Mouse (Mus musculus) heart, postnatal 36 days (tissue): ENCODE results near the gene Prdm16. TPM values are rescaled to one million over a fixed set of nuclear protein-coding genes. Genes with fewer than 3 reads are reported as not detected.

Experiments used
- DNase-seq, 2 experiments: peaks; one replicate each; pipeline ENCODE4 v3.0.0; 2021 to 2022
- intact Hi-C: fragments of 180-260 bp; cut with DNase I; formaldehyde crosslinking; loops from one replicate; pipeline ENCODE4 v1.15.1; 2025
- total RNA-seq, 2 experiments: library from RNA; stranded (reverse); gene quantifications; 2 replicates each; pipeline ENCODE4 v1.2.3; 2021

The Prdm16 gene
- total RNA-seq, 2 experiments from 2014 or later = 11.7 to 13.8 TPM

- intact Hi-C loops = no loop called here
- DNase-seq = no peak
Measured at GRCm38 (mm10) chr4:154569845-154570244, 66.8 kb downstream of the Prdm16 start.

GRCm38 (mm10) chr4:154568798-154569197 lies 67.9 kb downstream of the Prdm16 start:
- intact Hi-C loops = no loop called here
- DNase-seq = no peak

DNA sequence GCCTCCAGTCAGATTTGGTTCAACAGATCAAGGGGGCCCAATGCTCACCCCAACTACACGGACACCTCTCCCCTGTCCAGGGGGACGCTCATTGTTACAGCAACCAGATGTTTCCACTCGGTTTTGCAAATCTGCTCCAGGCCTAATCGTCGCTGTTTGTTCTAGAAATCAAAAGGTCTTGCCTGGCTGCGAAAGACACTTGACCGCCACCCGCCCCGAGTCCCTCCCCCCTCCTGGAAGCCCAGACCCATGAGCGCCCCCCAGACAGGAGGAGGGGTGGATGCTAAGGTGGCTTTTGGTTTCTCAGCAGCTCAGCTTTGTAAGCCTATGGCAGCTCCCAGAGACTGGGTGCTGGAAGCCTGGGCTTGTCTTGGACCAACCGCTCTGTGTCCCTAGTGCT lies 68.7 kb downstream of the Prdm16 start:
- intact Hi-C loops = no loop called here
- DNase-seq = no peak

GRCm38 (mm10) chr4:154563201-154563600 lies 73.5 kb downstream of the Prdm16 start:
- DNase-seq = no peak
- intact Hi-C loops = no loop called here

GRCm38 (mm10) chr4:154558041-154558440 lies 78.6 kb downstream of the Prdm16 start:
- intact Hi-C loops = no loop called here
- no peak for DNase-seq

- intact Hi-C loops = no loop called here
- no peak for DNase-seq
Measured at GRCm38 (mm10) chr4:154557168-154557567, 79.5 kb downstream of the Prdm16 start.

- DNase-seq = no peak
- intact Hi-C loops = no loop called here
Measured at GRCm38 (mm10) chr4:154556418-154556817, 80.3 kb downstream of the Prdm16 start.

- DNase-seq = peak; percentile 14 to 27
Measured at GRCm38 (mm10) chr4:154549961-154550393, 86.7 kb downstream of the Prdm16 start.

DNA sequence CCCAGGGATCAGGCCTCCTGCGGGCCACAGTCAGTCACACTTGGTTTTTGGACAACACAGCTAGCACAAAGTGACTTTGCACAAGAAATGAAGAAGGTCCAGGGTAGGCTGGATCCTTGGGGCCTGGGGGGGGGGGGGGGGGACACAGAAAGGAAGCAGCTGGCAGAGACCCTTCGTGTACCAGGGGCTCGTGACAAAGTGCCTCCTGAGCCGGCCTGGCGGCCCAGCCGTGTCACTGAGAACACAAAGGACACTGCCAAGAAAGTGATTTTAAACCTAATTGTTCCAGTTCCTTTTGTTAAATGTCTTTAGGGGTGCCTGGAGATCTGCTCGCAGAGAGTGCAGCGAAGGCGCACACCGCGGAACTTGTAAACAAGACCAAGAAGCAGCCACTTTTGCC lies 87.2 kb downstream of the Prdm16 start:
- no peak for DNase-seq
- intact Hi-C loops = no loop called here

More at GRCm38 (mm10) chr4:154549961-154550393, 86.7 kb downstream of the Prdm16 start:
- intact Hi-C loops = no loop called here

GRCm38 (mm10) chr4:154547176-154547855 lies 89.4 kb downstream of the Prdm16 start:
- DNase-seq = peak; percentile 13 to 19
- intact Hi-C loops = no loop called here

GRCm38 (mm10) chr4:154545296-154545695 lies 91.4 kb downstream of the Prdm16 start:
- DNase-seq = no peak
- intact Hi-C loops = no loop called here

DNA sequence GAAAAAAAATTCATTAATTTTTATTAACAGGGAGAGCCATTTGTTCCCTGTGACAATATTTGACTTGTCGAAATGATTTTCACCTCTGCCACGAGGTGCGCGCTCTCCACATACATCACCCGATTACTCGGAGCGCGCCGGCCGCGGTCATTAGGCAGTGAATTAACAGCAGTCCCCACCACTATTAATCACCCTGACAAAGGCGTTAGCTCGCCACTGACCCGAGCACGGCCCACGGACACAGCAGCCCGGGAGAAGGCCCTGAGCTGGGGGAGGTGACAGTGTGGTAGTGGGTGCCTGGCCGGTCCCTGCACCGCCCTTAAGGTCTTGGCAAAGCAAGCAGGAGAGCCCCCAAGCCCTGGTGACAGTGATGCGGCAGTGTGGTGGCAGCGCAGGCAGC lies 92.8 kb downstream of the Prdm16 start:
- no peak for DNase-seq
- intact Hi-C loops = loop anchor here (5.0 kb wide), 1 partner anchor 93 kb away; the partner anchor contains the start of gene Prdm16

DNA sequence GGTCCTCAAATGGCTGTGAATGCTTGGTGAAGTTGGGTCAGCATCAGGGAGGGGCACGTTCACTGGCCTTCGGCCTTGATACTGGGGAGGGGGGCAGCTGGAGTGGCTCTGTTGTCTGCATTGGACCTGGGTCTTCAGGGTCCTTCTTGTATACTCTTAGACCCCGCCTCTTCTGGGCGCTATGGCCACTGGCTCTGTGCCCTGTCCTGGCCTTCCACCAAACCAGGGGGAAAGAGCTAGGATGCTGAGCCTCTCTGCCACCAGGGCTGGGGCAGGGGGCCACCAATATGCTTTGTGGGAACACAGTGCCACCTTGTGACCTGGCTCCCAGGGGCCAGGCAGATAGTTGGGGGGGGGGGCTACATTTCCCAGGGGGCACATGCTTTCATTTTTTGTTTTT lies 93.5 kb downstream of the Prdm16 start:
- intact Hi-C loops = loop anchor here (5.0 kb wide), 1 partner anchor 94 kb away; the partner anchor contains the start of gene Prdm16

GRCm38 (mm10) chr4:154542568-154542967 lies 94.1 kb downstream of the Prdm16 start:
- peak in 1 of 2 experiments; percentile 17 for DNase-seq

More for the DNA sequence above, 93.5 kb downstream of the Prdm16 start:
- peak in 1 of 2 experiments; percentile 18 for DNase-seq

DNA sequence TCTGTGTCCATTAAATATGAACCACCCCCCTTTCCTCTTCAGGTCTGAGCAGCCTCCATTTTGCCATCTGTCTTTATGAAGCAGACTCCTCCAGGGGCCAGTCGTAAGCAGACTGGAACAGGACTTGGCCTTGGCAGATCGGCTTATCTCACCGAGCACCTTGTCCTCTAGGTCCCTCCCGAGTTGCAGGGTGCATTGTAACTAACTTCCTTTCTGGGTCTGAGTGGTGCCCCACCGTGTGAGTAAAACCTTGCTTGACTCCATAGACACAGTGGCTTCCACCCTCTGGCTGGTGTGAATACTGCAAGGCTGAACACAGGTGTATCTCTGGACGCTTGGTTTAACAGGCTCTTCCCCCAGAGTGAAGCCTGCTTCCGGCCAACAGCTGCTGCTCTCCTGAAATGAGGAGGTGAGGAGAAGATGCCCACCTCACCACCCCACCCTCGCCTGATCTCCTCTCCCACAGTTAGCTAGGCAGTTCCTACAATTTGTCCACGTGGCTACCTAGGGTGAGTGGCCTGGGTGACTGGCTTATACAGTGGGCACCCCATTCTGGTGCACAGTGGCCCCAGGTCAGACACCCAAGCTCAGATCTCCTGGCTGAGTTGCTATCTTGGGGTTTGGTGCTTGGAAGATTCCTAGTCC lies 94.9 kb downstream of the Prdm16 start:
- peak in 1 of 2 experiments; percentile 15 for DNase-seq
- intact Hi-C loops = loop anchor here (5.0 kb wide), 1 partner anchor 96 kb away; the partner anchor contains the start of gene Prdm16

More at GRCm38 (mm10) chr4:154542568-154542967, 94.1 kb downstream of the Prdm16 start:
- intact Hi-C loops = loop anchor here (5.0 kb wide), 1 partner anchor 95 kb away; the partner anchor contains the start of gene Prdm16

DNA sequence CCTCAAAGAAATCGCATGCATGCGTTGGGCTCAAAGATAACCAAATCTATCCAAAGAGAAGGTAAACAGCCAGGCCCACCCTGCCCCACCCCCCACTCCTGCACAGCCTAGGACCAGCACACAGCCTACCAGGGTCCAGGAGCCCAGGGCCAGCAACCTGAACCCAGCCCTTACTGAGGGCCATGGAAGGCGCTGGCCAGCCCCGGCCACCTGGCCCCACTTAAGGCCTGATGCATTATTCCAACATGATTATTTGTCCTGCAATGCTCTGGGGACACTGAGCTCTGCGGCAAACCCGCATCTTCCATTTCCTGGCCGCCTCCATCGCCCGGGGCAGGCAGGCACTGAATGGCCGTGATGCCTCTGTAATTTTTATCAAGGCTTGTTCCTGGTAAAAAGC lies 96.0 kb downstream of the Prdm16 start:
- DNase-seq = no peak
- intact Hi-C loops = loop anchor here (5.0 kb wide), 1 partner anchor 97 kb away; the partner anchor contains the start of gene Prdm16

DNA sequence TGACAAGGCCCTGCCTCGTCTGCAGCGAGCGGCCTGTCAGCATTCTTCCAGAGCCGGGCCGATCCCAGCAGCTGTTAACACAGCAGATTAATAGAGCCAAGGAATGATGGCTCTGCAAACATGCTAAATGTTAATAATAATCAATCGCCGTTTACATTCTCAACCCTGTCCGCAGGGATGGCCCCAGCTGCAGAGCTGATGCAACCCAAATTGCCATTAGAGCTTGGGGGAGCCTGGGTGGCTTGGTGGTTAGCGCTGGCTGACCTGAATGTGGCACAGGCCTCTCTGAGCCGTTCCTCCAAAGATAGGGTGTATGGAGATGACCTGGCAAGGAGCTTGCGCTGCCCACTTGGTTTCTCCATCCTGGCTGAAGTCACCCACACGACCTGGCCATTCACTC lies 97.0 kb downstream of the Prdm16 start:
- intact Hi-C loops = loop anchor here (5.0 kb wide), 1 partner anchor 98 kb away; the partner anchor contains the start of gene Prdm16
- DNase-seq = no peak

- intact Hi-C loops = no loop called here
- DNase-seq = no peak
Measured at GRCm38 (mm10) chr4:154538727-154539126, 97.9 kb downstream of the Prdm16 start.

DNA sequence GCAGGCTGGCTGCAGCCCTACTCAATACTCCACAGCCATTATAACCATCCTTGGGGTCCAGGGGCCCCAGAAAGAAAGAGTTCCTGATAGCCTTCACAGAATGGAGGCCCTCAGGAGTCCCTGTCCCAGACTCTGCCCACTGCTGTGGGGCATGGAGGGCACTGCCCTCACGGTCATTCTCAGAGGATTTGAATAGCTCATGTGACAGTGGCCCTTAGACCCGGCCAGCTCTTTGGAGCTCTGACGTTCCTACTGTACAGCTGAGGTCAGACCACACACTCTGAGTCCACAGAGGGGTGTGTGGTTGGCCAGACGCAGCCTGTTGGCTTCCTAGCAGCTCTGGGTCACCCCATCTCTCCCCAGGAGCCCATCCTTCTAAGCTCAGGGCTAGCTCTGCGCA lies 100.6 kb downstream of the Prdm16 start:
- intact Hi-C loops = no loop called here
- no peak for DNase-seq

DNA sequence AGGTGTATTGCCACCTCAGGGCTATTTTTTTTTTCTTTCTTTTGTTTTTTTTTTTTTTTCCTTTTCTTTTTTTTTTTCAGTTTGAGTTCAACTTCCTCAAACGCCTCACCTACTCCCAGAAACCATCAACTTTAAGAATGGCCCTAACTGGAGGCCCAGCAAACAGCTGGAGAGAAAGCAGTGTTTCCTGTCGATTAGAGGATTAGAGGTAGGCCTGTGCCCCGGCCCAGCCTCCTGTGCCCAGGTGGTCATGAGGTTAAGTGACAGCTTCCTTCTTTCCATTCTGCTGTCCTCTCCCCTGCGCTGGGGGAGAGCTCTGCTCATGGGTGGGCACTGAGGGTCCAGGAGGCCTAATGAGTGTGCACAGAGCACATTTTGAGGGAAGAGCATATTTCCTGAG lies 105.3 kb downstream of the Prdm16 start:
- intact Hi-C loops = no loop called here
- DNase-seq = no peak

- intact Hi-C loops = no loop called here
- DNase-seq = no peak
Measured at GRCm38 (mm10) chr4:154530336-154530735, 106.3 kb downstream of the Prdm16 start.

DNA sequence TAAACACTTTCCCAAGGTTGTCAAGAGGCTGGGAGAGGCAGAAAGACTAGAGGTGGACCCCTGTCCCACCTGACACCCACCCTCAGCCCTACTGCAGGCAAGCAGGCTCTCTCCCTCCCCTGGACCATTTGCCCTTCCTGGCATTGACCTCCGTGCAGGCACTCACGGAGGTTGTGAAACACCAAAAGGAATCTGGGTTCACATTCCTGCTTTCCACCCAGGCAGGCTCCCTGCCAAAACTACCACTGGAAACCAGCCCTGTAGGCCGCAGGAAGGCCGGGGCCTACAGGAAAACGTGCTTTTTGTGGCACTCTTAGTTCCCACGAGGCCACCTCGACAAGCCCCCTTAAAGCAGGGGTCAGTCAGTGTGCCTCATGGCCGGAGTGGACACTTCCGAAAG lies 109.2 kb downstream of the Prdm16 start:
- DNase-seq = peak; percentile 64 to 67
- intact Hi-C loops = no loop called here
